Mouse (Mus musculus) cerebellum, adult 2 months (tissue): ENCODE measurements around the gene Tmem104.

Source experiments
- CTCF ChIP-seq: fragments of 200-500 bp; IDR thresholded peaks from 2 replicates; pipeline ENCODE4 v1.5.1; 2011; ENCODE audit warnings: low read depth, mild to moderate bottlenecking, control low read depth, low read length, moderate library complexity, borderline replicate concordance; ENCODE audit not compliant: insufficient read depth
- POLR2A ChIP-seq: fragments of 200-500 bp; IDR thresholded peaks from 2 replicates; pipeline ENCODE4 v1.6.1; 2011; ENCODE audit warnings: low read length, control low read depth, borderline replicate concordance; ENCODE audit not compliant: insufficient read depth

DNA sequence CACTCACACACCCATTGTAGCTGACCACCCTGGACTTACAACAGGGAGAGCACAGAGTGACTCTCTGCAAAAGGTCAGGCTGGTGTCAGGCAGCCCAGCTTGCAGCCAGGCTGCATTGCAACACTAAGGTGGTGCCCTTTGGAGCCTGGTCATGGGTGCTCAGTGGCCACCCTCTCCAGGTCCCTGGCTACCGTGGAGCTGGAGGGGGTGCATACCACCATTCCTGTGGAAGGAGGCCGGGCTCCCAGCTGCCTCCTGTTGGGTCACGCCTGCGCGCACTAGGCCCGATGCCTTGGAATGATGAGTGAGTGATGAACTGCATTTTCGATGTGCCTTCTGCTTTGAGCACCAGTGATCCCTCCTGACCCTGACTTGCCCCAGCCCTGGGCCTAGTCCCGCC, 57.6 kb downstream of the Tmem104 start:
- TF ChIP-seq CTCF (no peak), POLR2A (no peak)
